Mouse (Mus musculus): ENCODE results near the gene Gnaz.

Gene Gnaz

DNA sequence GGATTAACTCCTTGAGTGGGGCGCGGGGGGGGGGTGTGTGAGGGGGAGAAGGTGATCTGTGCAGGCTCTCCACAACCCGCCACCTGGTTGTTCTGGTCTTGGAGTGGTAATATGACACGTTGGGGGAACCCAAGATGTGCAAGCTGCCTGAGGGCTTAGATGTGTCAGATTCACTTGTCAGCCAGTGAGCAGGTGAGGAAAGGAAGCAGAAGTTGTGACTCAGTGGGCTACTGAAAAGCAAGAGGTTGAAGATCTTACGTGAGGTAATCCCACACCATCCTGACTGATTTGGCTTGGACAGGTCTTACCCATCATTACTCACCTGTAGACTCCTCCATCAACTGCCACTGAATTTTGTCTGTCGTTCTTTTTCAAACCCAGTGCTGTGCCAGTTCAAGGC is 95.6 kb downstream of the Gnaz start:
- no peak for DNase-seq (ENCODE audit: low spot score)

DNA sequence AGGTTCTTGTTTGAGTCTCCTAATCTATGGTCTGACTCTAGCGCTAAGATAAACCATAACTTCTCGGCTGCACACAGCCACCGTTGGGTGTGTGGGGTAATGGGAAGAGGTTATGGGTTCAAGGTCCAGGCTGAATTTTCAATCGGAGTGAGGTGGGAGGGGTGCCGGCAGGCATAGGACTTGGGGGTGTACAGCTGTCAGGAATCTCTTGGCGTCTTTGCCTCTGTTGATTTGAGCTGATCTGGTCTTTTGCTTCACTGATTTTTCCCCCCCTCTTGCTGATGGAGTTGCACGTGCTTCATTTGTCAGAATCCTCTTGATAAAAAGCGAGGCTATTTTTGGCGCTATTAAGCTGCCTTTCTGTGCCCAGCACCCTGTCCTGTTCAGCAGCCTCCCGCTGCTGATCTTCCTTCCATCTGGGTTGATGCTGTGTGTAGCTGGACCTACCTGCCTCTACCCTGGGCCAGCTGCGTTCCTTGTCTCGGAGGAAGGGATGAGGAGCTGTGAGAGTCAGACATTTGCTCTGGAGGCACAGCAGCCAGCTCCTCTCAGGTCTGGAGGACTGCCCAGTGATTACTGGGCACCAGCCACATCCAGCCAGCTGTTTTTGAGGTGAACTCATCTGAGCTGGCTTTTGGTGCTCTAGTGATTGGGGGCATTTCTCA is 96.5 kb downstream of the Gnaz start:
- no peak for DNase-seq (ENCODE audit: low spot score)

DNA sequence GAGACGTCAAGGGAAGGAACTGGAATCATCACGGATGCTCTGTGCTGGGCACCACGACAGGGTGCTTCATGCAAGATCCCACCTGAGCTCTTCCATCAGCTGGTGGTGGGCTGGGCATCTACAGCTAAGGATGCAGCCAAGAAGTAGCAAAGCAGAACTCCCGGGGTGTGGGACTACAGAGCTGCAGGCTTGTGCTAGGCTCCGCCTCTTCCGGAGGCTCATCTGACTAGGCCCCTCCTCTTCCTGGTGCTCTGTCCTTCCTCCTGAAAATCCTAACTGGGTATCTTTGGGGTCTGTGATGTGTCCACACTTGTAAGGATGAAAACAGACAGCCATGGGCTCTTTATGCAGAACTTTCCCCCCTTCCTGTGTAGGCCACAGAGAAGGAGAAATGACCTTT is 98.7 kb downstream of the Gnaz start:
- DNase-seq (ENCODE audit: low spot score): peak; percentile 49
